Mouse (Mus musculus) gastrocnemius, postnatal 4 days (tissue): ENCODE data around the gene Slc7a1. TPM values are rescaled to one million over a fixed set of nuclear protein-coding genes. Genes with fewer than 3 reads are reported as not detected.

Experiments
- total RNA-seq, 2 experiments: library from RNA; stranded (reverse); gene quantifications; 2 replicates each; pipeline ENCODE4 v1.2.3; 2021

Slc7a1 gene
- total RNA-seq, 2 experiments from 2014 or later: 16.9 to 17.2 TPM

Other genes starting within 250 kb of the Slc7a1 start
- gene Ubl3, start 152.9 kb upstream of the Slc7a1 start, total RNA-seq: 10 to 100 TPM; 82.3 to 92.1 TPM